Mouse (Mus musculus): ENCODE data around the gene Nubpl.

Nubpl gene

GRCm38 (mm10) chr12:52338136-52338753 lies 240.7 kb downstream of the Nubpl start:
- no peak for DNase-seq

GRCm38 (mm10) chr12:52346611-52347010 lies 249.1 kb downstream of the Nubpl start:
- no peak for DNase-seq

GRCm38 (mm10) chr12:52350276-52350675 lies 252.7 kb downstream of the Nubpl start:
- no peak for DNase-seq

- DNase-seq: no peak
Measured at GRCm38 (mm10) chr12:52359484-52359883, 261.9 kb downstream of the Nubpl start.

GRCm38 (mm10) chr12:52360136-52360535 lies 262.6 kb downstream of the Nubpl start:
- no peak for DNase-seq

GRCm38 (mm10) chr12:52361198-52361597 lies 263.7 kb downstream of the Nubpl start:
- no peak for DNase-seq
